Mouse (Mus musculus) duodenum, adult 2 months (tissue): ENCODE measurements around the gene Zfp148. TPM values are rescaled to one million over a fixed set of nuclear protein-coding genes. Genes with fewer than 3 reads are reported as not detected.

Experiments
- polyA plus RNA-seq: library from polyadenylated mRNA; depleted of rRNA; stranded (reverse); fragments of >200 nt; gene quantifications from 2 replicates; pipeline ENCODE4 v1.2.3, GENCODE M21; 2012; ENCODE audit warnings: low replicate concordance; rRNA removed

Gene Zfp148
- polyA plus RNA-seq, result 0.84 and 1.7 TPM in 2 replicates

GRCm38 (mm10) chr16:33379944-33380881, at the start of gene Zfp148:
Gene Zfp148 (plus strand): TSS chr16:33380836.

GRCm38 (mm10) chr16:33516807-33517565, 136.3 kb downstream of the Zfp148 start, which contains the start of gene Slc12a8:
Gene Slc12a8 (plus strand): TSS chr16:33517328.

Other genes with a start within 250 kb of the Zfp148 start
- 4.0 and 6.3 TPM in 2 replicates for gene Osbpl11, start 195.8 kb upstream of the Zfp148 start, polyA plus RNA-seq
- gene Snx4, start 129.4 kb upstream of the Zfp148 start, polyA plus RNA-seq, result 4.1 and 5.5 TPM in 2 replicates
- gene Slc12a8, start 136.5 kb downstream of the Zfp148 start, polyA plus RNA-seq, result 32.1 and 42.7 TPM in 2 replicates